Mouse (Mus musculus): ENCODE results near the gene Rbms3. TPM values are rescaled to one million over a fixed set of nuclear protein-coding genes. Genes with fewer than 3 reads are reported as not detected.

Gene Rbms3
- polyA plus RNA-seq, 1 experiment from 2014 or later = 98.2 TPM

DNA sequence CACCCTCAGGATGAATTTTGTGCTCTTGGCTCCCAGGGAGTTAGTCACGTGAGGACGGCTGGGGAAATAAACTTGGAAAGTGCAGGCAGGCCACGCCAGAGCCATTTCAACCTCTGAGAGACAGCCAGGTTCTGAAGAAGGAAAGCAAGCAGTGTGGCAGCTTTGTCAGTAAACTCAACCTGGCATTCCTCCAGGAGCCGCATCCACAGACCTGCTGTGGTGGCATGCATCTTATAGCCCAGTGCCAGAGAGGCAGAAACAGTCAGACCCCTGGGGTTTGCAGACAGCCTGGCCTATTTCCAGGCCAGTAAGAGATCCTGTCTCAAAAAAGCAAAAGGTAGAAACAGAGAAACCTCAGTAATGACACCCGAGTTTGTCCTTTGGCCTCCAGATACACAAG is 1105.3 kb downstream of the Rbms3 start:
- H3K4me3 ChIP-seq = no peak overlapping the region
- H3K36me3 ChIP-seq = no peaks in the 10 kb centered on the region
- no peak overlapping the region for H3K27ac ChIP-seq
- ATAC-seq (ENCODE audit: insufficient number of reproducible peaks, insufficient read depth, low FRiP score, low TSS enrichment, low read depth) = no peak
- WGBS = 73% methylated on average over 5 of the region's 5 CpGs
- H3K4me2 ChIP-seq = no peak overlapping the region
- no peaks in the 10 kb centered on the region for H3K4me1 ChIP-seq
- H3K9ac ChIP-seq = no peak overlapping the region
- H3K27me3 ChIP-seq = no peaks in the 10 kb centered on the region
- no peaks in the 10 kb centered on the region for H3K9me3 ChIP-seq
